Mouse (Mus musculus): ENCODE results near the gene Sema6b. TPM values are rescaled to one million over a fixed set of nuclear protein-coding genes. Genes with fewer than 3 reads are reported as not detected.

Gene Sema6b
- total and polyA plus RNA-seq, 3 experiments, result 0.71 to 2.2 (median 1.3) TPM

GRCm38 (mm10) chr17:56144546-56144945 is 4.4 kb upstream of the Sema6b start:
- dilution Hi-C loops (cut with MboI; ENCODE audit: extremely low pct_ligation_motif_present, extremely low pct_unique_long_range_greater_than_20kb, low sequenced_read_pairs), result no loop called here
- Histone ChIP-seq H3K4me1 (ENCODE audit: control insufficient read depth in 1 of 2, insufficient read depth in 2 of 2) (peaks cover 25 to 70% of the 10 kb centered on the region in 2 experiments), H3K9me3 (replicated peaks; ENCODE audit: low read length) (no peaks in the 10 kb centered on the region), H3K36me3 (replicated peaks in 1 of 2; ENCODE audit: control insufficient read depth in 1 of 2, insufficient read depth in 1 of 2, low read length in 1 of 2) (no peaks in the 10 kb centered on the region), H3K79me2 (replicated peaks; ENCODE audit: control insufficient read depth, extremely low read depth, insufficient read depth, poor library complexity, severe bottlenecking) (no peaks in the 10 kb centered on the region), H3K4me3 (replicated peaks in 1 of 3; ENCODE audit: low read depth in 2 of 3, low read length in 2 of 3, poor library complexity in 1 of 3) (no peak overlapping the region), H3K9ac (ENCODE audit: insufficient read depth, low read depth) (no peak overlapping the region), H3K27ac (ENCODE audit: insufficient read depth, low read depth) (no peak overlapping the region), H3K27me3 (replicated peaks) (peaks cover 97% of the 10 kb centered on the region), H3K4me2 (ENCODE audit: insufficient read depth, low read depth, poor library complexity, severe bottlenecking) (no peak overlapping the region)
- no peak for TF ChIP-seq RCOR1 (conservative IDR thresholded peaks at IDR 0.05; ENCODE audit: low read depth, low read length)
- TF ChIP-seq TCF12 (IDR thresholded peaks at IDR 0.05; ENCODE audit: low read depth, low read length), result 0 out of 2 replicates have a peak, but pooled peaks have one; percentile 34
- no peak for TF ChIP-seq NELFE (IDR thresholded peaks at IDR 0.05; ENCODE audit: low read depth, low read length)
- peak; percentile 52 for TF ChIP-seq BHLHE40 (IDR thresholded peaks at IDR 0.05; ENCODE audit: low read depth, low read length)
- in situ Hi-C loops (cut with MboI; ENCODE audit: low pct_ligation_motif_present, low pct_unique_long_range_greater_than_20kb, low sequenced_read_pairs), result no loop called here
- DNase-seq (ENCODE audit: extremely low read depth), result no peak

GRCm38 (mm10) chr17:56141702-56142605 is 1.8 kb upstream of the Sema6b start:
- no peaks in the 10 kb centered on the region for H3K36me3 ChIP-seq (replicated peaks in 1 of 2; ENCODE audit: control insufficient read depth in 1 of 2, insufficient read depth in 1 of 2, low read length in 1 of 2)
- no peak overlapping the region for H3K27ac ChIP-seq (ENCODE audit: insufficient read depth, low read depth)
- no peaks in the 10 kb centered on the region for H3K79me2 ChIP-seq (replicated peaks; ENCODE audit: control insufficient read depth, extremely low read depth, insufficient read depth, poor library complexity, severe bottlenecking)
- H3K4me3 ChIP-seq (replicated peaks in 1 of 3; ENCODE audit: low read depth in 2 of 3, low read length in 2 of 3, poor library complexity in 1 of 3), result no peak overlapping the region
- DNase-seq (ENCODE audit: extremely low read depth), result no peak
- no peak overlapping the region for H3K9ac ChIP-seq (ENCODE audit: insufficient read depth, low read depth)
- in situ Hi-C loops (cut with MboI; ENCODE audit: low pct_ligation_motif_present, low pct_unique_long_range_greater_than_20kb, low sequenced_read_pairs), result no loop called here
- peaks cover 100% of the 10 kb centered on the region for H3K27me3 ChIP-seq (replicated peaks)
- TF ChIP-seq UBTF (IDR thresholded peaks at IDR 0.05; ENCODE audit: low read depth, low read length) (no peak), MYC (IDR thresholded peaks at IDR 0.05; ENCODE audit: low read depth, low read length) (no peak), MAFK (IDR thresholded peaks at IDR 0.05; ENCODE audit: insufficient replicate concordance, low read length) (no peak), USF1 (IDR thresholded peaks at IDR 0.05; ENCODE audit: low read depth, low read length) (no peak), ZNF384 (IDR thresholded peaks at IDR 0.05; ENCODE audit: low read depth, low read length) (no peak), CHD2 (IDR thresholded peaks at IDR 0.05; ENCODE audit: low read length) (no peak), ZC3H11A (IDR thresholded peaks at IDR 0.05; ENCODE audit: low read depth, low read length) (no peak), EP300 (IDR thresholded peaks at IDR 0.05; ENCODE audit: low read length) (no peak), MAZ (IDR thresholded peaks at IDR 0.05; ENCODE audit: low read depth, low read length) (no peak), ZMIZ1 (IDR thresholded peaks at IDR 0.05; ENCODE audit: low read depth, low read length) (no peak), E2F4 (IDR thresholded peaks at IDR 0.05; ENCODE audit: insufficient replicate concordance, low read depth, low read length) (no peak), JUND (conservative IDR thresholded peaks at IDR 0.05; ENCODE audit: low read depth, low read length) (no peak), ELF1 (IDR thresholded peaks at IDR 0.05; ENCODE audit: low read depth, low read length) (no peak), HCFC1 (IDR thresholded peaks at IDR 0.05; ENCODE audit: low read depth, low read length) (no peak), TCF12 (IDR thresholded peaks at IDR 0.05; ENCODE audit: low read depth, low read length) (no peak)
- H3K4me1 ChIP-seq (ENCODE audit: control insufficient read depth in 1 of 2, insufficient read depth in 2 of 2), result peaks cover 10 to 55% of the 10 kb centered on the region in 2 experiments
- no peaks in the 10 kb centered on the region for H3K9me3 ChIP-seq (replicated peaks; ENCODE audit: low read length)
- dilution Hi-C loops (cut with MboI; ENCODE audit: extremely low pct_ligation_motif_present, extremely low pct_unique_long_range_greater_than_20kb, low sequenced_read_pairs), result no loop called here
- H3K4me2 ChIP-seq (ENCODE audit: insufficient read depth, low read depth, poor library complexity, severe bottlenecking), result no peak overlapping the region
